Mouse (Mus musculus) adrenal gland, postnatal 0 days (tissue): ENCODE data around the gene Thoc5. TPM values are rescaled to one million over a fixed set of nuclear protein-coding genes. Genes with fewer than 3 reads are reported as not detected.

ENCODE experiments used
- microRNA-seq: library from miRNA; unstranded; fragments of <30 nt; microRNA quantifications from one replicate; pipeline ENCODE4, GENCODE M21; 2016; ENCODE audit warnings: borderline replicate concordance; ENCODE audit not compliant: insufficient number of aligned reads
- polyA plus RNA-seq: library from polyadenylated mRNA; unstranded; fragments of >200 nt; fragmentation: Nextera tagmentation; extraction: Ambion mirVana; gene quantifications from 2 replicates; pipeline ENCODE4 v1.2.1, GENCODE M21; 2015

Thoc5 gene
- polyA plus RNA-seq = 15.3 and 19.4 TPM in 2 replicates

DNA sequence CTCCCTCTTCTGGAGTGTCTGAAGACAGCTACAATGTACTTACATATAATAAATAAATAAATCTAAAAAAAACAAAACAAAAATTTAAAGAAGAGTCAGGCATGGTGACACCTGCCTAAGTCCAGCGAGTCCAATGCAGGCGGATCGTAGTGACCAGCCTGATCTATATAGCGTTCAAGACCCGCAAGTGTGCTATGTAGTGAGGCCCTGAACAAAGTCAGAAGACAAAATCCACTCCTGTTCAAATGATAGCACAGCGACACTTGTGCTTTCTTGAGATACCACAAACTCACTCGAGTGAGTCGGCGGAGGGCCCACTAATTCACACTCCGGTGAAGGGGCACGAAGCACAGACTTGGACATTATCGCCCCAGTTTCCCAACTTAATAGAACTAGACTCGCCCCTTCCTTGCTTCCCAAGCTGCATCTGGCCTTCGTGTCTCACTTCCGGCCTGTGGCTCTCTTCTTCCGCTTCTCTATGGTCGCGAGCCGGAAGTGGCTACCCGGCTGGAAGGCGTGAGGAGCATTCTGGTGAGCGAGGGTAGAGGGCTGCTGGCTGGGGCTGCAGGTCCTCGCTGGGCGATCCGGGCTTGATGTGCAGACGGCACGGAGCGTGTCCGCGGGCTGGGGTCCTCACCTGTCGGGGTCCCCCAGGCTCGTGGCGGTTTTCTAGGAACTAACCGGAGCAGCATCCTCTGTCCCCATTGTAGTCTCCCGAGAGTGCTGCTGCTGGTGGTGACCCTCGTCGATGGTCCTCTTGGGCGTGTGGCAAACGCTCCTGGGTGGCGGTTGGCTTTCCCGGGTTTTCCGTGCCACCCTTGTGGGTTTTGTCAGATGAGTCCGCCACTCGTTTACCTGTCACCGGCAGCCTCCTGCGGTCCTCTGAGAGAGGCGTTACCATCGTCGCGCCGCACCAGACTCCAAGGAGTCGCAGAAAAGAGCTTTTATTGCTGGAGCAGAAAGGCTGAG lies at the start of gene Thoc5:
TSS of gene Thoc5 (plus strand) at position 473 of the 969 bp plus-strand sequence.

DNA sequence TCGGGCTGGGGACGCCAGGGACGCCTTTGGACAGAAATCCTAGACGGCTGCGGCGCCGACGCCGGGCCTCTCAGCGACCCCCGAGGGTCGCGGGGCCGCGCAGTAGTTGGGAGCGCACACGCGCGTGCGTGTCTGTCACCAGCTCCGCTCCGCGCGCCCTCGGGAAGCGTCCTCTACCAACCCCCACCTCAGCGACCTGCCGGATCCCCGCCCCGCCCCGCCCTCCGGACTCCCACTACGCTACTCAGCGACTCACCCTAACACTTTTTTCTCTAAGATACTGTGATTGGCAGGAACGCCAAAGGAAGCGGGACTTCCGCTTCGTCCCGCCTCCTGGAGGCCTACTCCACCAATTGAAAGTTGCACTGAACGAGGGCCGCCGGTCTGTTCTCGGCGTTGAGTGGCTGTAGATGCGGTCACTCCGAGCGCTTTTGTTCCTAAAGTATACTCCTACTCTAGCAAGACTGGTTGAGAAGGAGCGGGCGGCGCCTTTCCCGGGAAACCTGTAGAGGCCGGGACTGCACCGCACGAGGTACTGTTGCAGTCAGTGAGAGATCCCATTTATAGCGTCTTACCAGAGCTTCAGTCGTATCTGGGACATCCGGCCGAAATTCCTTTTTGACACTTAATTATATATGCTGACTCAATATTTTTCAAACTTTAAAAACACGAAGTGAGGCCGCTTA lies 45.7 kb upstream of the Thoc5 start, which contains the start of gene Nf2:
TSS of gene Nf2 (minus strand) at position 279 of the 686 bp plus-strand sequence.

DNA sequence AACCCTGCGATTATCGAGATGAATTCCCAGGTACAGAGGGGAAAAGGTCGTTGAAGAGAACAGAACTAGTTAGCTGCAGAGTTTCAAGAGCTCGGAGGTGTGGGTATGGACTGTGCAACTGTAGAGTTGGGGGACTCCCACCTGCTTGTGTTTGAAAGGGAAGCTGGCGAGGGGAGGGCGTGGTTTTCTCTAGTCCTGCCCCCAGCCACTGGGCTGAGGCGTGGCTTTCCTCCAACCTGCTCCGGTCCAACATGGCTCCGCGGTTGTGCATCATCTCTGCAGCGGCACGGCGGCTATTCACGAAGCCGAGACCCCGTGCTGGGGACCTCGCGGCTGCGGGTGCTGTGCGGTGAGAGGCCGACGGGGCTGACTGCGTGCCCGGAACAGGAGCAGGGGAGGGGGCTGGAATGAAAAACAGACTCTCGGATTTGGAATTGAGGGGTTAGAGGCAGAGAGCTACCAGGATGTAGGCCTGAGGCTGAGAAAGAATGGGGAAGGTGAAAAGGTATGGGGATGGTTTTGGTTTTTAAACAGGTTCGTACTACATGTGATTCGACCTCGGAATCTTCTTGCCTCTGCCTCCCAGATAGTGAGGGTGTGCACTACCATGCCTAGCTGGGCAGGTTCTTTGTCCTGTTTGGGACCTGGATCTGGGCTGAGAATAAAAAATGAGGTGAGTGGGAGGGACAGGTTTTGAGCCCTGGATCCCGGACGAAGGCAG lies 21.2 kb upstream of the Thoc5 start, which contains the start of gene Nipsnap1:
TSS of gene Nipsnap1 (plus strand) at position 197 of the 721 bp plus-strand sequence.

DNA sequence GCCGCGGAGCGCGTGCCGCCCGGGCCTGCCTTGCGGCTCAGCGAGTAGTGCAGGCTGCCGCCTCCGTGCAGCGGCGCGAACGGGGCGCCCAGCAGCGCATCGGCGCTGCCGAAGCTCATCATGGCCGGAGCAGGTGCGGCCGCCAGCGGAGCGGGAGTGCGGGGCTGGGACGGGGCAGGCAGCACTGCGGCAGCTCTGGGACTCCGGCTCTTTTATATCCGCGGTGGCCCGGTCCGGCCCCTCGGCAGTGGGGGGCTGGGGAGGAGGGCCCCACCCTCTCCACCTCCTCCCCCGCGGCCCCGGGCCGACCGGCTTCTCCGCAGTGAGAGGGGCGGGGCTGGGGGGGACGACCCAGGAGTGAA lies 52.7 kb downstream of the Thoc5 start, which contains the start of gene Nefh:
TSS of gene Nefh (minus strand) at position 252 of the 362 bp plus-strand sequence.

Small RNAs within 50 kb of the gene (microRNA-seq; reads per million reads assigned to microRNA genes)
- gene Mir6918 = not detected

Other genes with a start within 250 kb of the Thoc5 start
- 1,531 and 1,840 TPM in 2 replicates for gene Uqcr10, start 191.0 kb upstream of the Thoc5 start, polyA plus RNA-seq
- gene Zmat5, start 190.6 kb upstream of the Thoc5 start, polyA plus RNA-seq = 85.8 and 89.4 TPM in 2 replicates
- 0.24 and 0.32 TPM in 2 replicates for gene Cabp7, start 148.5 kb upstream of the Thoc5 start, polyA plus RNA-seq
- 25.1 and 28.5 TPM in 2 replicates for gene Nf2, start 45.8 kb upstream of the Thoc5 start, polyA plus RNA-seq
- 36.6 and 43.3 TPM in 2 replicates for gene Nipsnap1, start 21.4 kb upstream of the Thoc5 start, polyA plus RNA-seq
- gene Nefh, start 52.7 kb downstream of the Thoc5 start, polyA plus RNA-seq = 1.9 and 3.8 TPM in 2 replicates
- gene Ap1b1, start 91.5 kb downstream of the Thoc5 start, polyA plus RNA-seq = 33.0 and 48.1 TPM in 2 replicates
- 2.9 TPM in 2 replicates for gene Rasl10a, start 162.8 kb downstream of the Thoc5 start, polyA plus RNA-seq
- 33.8 and 45.0 TPM in 2 replicates for gene Gas2l1, start 170.0 kb downstream of the Thoc5 start, polyA plus RNA-seq
- gene Rhbdd3, start 203.6 kb downstream of the Thoc5 start, polyA plus RNA-seq = 24.6 and 34.5 TPM in 2 replicates
- gene Ewsr1, start 203.9 kb downstream of the Thoc5 start, polyA plus RNA-seq = 196 and 312 TPM in 2 replicates